Mouse (Mus musculus): ENCODE measurements around the gene Ltb.

GRCm38 (mm10) chr17:35161421-35161820, 32.8 kb upstream of the Ltb start:
- TF ChIP-seq GATA1 (IDR thresholded peaks at IDR 0.05; ENCODE audit: borderline replicate concordance, low read length) = no peak
- no peak for TF ChIP-seq FLI1 (IDR thresholded peaks at IDR 0.05; ENCODE audit: low read length)
